Mouse (Mus musculus): ENCODE results near the gene Tnfaip8l3. TPM values are rescaled to one million over a fixed set of nuclear protein-coding genes. Genes with fewer than 3 reads are reported as not detected.

Gene Tnfaip8l3
- not detected for polyA plus RNA-seq (2012; fragmentation: generic; extraction: Trizol)

GRCm38 (mm10) chr9:54068032-54068649 is at the start of gene Tnfaip8l3:
Gene Tnfaip8l3 (minus strand): TSS chr9:54068388.

GRCm38 (mm10) chr9:53975122-53975518 is 93.1 kb downstream of the Tnfaip8l3 start, which contains the start of gene Elmod1:
Gene Elmod1 (minus strand): TSS chr9:53975301.

Other genes with a start within 250 kb of the Tnfaip8l3 start
- gene Sln, start 218.2 kb downstream of the Tnfaip8l3 start, polyA plus RNA-seq (2012; fragmentation: generic; extraction: Trizol) = not detected
- gene Elmod1, start 93.1 kb downstream of the Tnfaip8l3 start, polyA plus RNA-seq (2012; fragmentation: generic; extraction: Trizol) = not detected
- not detected for gene Cyp19a1, start 199.7 kb upstream of the Tnfaip8l3 start, polyA plus RNA-seq (2012; fragmentation: generic; extraction: Trizol)
- under 1 TPM in 1 of 2 experiments, not detected in 1; 0.01 TPM for gene Gldn, start 218.1 kb upstream of the Tnfaip8l3 start, polyA plus RNA-seq (2012; fragmentation: generic; extraction: Trizol)

All from C3H10T1/2 (cell line).